Mouse (Mus musculus) CH12.LX (cell line): ENCODE measurements around the gene Scyl3. TPM values are rescaled to one million over a fixed set of nuclear protein-coding genes. Genes with fewer than 3 reads are reported as not detected.

Experiments used
- DNase-seq: peaks from one replicate; pipeline ENCODE4 v3.0.0-alpha.2; 2013; ENCODE audit errors: extremely low read depth
- H3K27ac ChIP-seq: 2 replicates; pipeline ENCODE4 v1.5.1; 2012; ENCODE audit warnings: low read depth, mild to moderate bottlenecking, control low read depth, moderate library complexity; ENCODE audit not compliant: insufficient read depth
- H3K27me3 ChIP-seq: replicated peaks from 2 replicates; pipeline ENCODE3; 2012; ENCODE audit warnings: inconsistent platforms
- H3K36me3 ChIP-seq, 2 experiments: replicated peaks in 1 of 2; 2 replicates each; pipeline versions ENCODE3 to v1.6.1; 2012; ENCODE audit warnings: inconsistent platforms in 1 of 2, low read length in 1 of 2, mild to moderate bottlenecking in 1 of 2, mixed read lengths in 1 of 2, moderate library complexity in 1 of 2; ENCODE audit not compliant: control insufficient read depth in 1 of 2, insufficient read depth in 1 of 2
- H3K4me1 ChIP-seq, 2 experiments: 2 replicates each; pipeline ENCODE4 v1.6.1; 2012; ENCODE audit warnings: inconsistent platforms in 1 of 2, moderate library complexity in 1 of 2; ENCODE audit not compliant: insufficient read depth in 2 of 2, control insufficient read depth in 1 of 2
- H3K4me2 ChIP-seq: 2 replicates; pipeline ENCODE4 v1.6.1; 2012; ENCODE audit warnings: low read depth, mild to moderate bottlenecking, control low read depth; ENCODE audit not compliant: poor library complexity, insufficient read depth, severe bottlenecking
- H3K4me3 ChIP-seq, 3 experiments: fragments of 150-350 bp in 1 of 3; sonication (generic) in 1 of 3; replicated peaks in 1 of 3; 2 replicates each; pipeline versions ENCODE3 to v1.5.1; 2011 to 2012; ENCODE audit warnings: low read depth in 2 of 3, low read length in 2 of 3, mild to moderate bottlenecking in 2 of 3, moderate library complexity in 2 of 3, control low read depth in 1 of 3, improper control_type of control experiment in 1 of 3, inconsistent platforms in 1 of 3, mixed read lengths in 1 of 3; ENCODE audit not compliant: poor library complexity in 1 of 3
- H3K79me2 ChIP-seq: replicated peaks from 2 replicates; pipeline ENCODE4 v1.6.1; 2012; ENCODE audit warnings: mild to moderate bottlenecking, moderate library complexity; ENCODE audit not compliant: control insufficient read depth, poor library complexity, insufficient read depth, severe bottlenecking; ENCODE audit errors: extremely low read depth
- H3K9ac ChIP-seq: 2 replicates; pipeline ENCODE4 v1.6.1; 2012; ENCODE audit warnings: low read depth, mild to moderate bottlenecking, control low read depth, moderate library complexity; ENCODE audit not compliant: insufficient read depth
- H3K9me3 ChIP-seq: replicated peaks from 2 replicates; pipeline ENCODE3; 2012; ENCODE audit warnings: low read length, inconsistent platforms, mixed read lengths
- BHLHE40 ChIP-seq: IDR thresholded peaks from 2 replicates; pipeline ENCODE4 v1.6.1; 2011; ENCODE audit warnings: mild to moderate bottlenecking, low read depth, low read length, improper control_type of control experiment
- CHD1 ChIP-seq: IDR thresholded peaks from 2 replicates; pipeline ENCODE4 v1.6.1; 2012; ENCODE audit warnings: low read depth, low read length, improper control_type of control experiment, inconsistent platforms
- E2F4 ChIP-seq: IDR thresholded peaks from 2 replicates; pipeline ENCODE4 v1.6.1; 2011; ENCODE audit warnings: low read depth, low read length, improper control_type of control experiment; ENCODE audit not compliant: insufficient replicate concordance
- ELF1 ChIP-seq: IDR thresholded peaks from 2 replicates; pipeline ENCODE4 v1.6.1; 2014; ENCODE audit warnings: low read depth, mild to moderate bottlenecking, inconsistent platforms, low read length, improper control_type of control experiment
- ETS1 ChIP-seq: conservative IDR thresholded peaks from 2 replicates; pipeline ENCODE4 v1.6.1; 2012; ENCODE audit warnings: low read depth, mild to moderate bottlenecking, inconsistent platforms, low read length, improper control_type of control experiment, moderate library complexity
- HCFC1 ChIP-seq: IDR thresholded peaks from 2 replicates; pipeline ENCODE4 v1.6.1; 2012; ENCODE audit warnings: low read depth, mild to moderate bottlenecking, inconsistent platforms, low read length, improper control_type of control experiment
- IRF4 ChIP-seq: IDR thresholded peaks from 2 replicates; pipeline ENCODE4 v1.6.1; 2014; ENCODE audit warnings: low read depth, mild to moderate bottlenecking, inconsistent platforms, low read length, improper control_type of control experiment
- MAX ChIP-seq: IDR thresholded peaks from 2 replicates; pipeline ENCODE4 v1.6.1; 2011; ENCODE audit warnings: low read length, improper control_type of control experiment
- MAZ ChIP-seq: IDR thresholded peaks from 2 replicates; pipeline ENCODE4 v1.6.1; 2012; ENCODE audit warnings: low read depth, mild to moderate bottlenecking, inconsistent platforms, low read length, improper control_type of control experiment, moderate library complexity
- NELFE ChIP-seq: IDR thresholded peaks from 2 replicates; pipeline ENCODE4 v1.6.1; 2011; ENCODE audit warnings: low read depth, low read length, improper control_type of control experiment
- PAX5 ChIP-seq: IDR thresholded peaks from 2 replicates; pipeline ENCODE4 v1.6.1; 2012; ENCODE audit warnings: low read length, inconsistent platforms, mixed read lengths
- POLR2A ChIP-seq: IDR thresholded peaks from 2 replicates; pipeline ENCODE4 v1.6.1; 2011; ENCODE audit warnings: low read depth, mild to moderate bottlenecking, improper control_type of control experiment, low read length
- POLR2AphosphoS2 ChIP-seq: IDR thresholded peaks from 2 replicates; pipeline ENCODE4 v1.6.1; 2011; ENCODE audit warnings: low read depth, low read length, improper control_type of control experiment
- RCOR1 ChIP-seq: conservative IDR thresholded peaks from 2 replicates; pipeline ENCODE4 v1.6.1; 2012; ENCODE audit warnings: low read depth, mild to moderate bottlenecking, inconsistent platforms, low read length, improper control_type of control experiment
- SMC3 ChIP-seq: IDR thresholded peaks from 2 replicates; pipeline ENCODE4 v1.6.1; 2011; ENCODE audit warnings: low read depth, low read length, improper control_type of control experiment
- TBP ChIP-seq: conservative IDR thresholded peaks from 2 replicates; pipeline ENCODE4 v1.6.1; 2011; ENCODE audit warnings: low read depth, low read length, improper control_type of control experiment
- ZC3H11A ChIP-seq: IDR thresholded peaks from 2 replicates; pipeline ENCODE4 v1.6.1; 2012; ENCODE audit warnings: low read depth, mild to moderate bottlenecking, inconsistent platforms, low read length, improper control_type of control experiment
- ZKSCAN1 ChIP-seq: IDR thresholded peaks from 2 replicates; pipeline ENCODE4 v1.6.1; 2012; ENCODE audit warnings: low read depth, inconsistent platforms, low read length, improper control_type of control experiment, borderline replicate concordance
- dilution Hi-C: fragments of 300-500 bp; cut with MboI; formaldehyde crosslinking; loops from 2 replicates; pipeline ENCODE4 v1.14.3; 2020; ENCODE audit warnings: low sequenced_read_pairs; ENCODE audit not compliant: extremely low pct_unique_long_range_greater_than_20kb, extremely low pct_ligation_motif_present
- in situ Hi-C: fragments of 300-500 bp; cut with MboI; formaldehyde crosslinking; loops from 3 replicates; pipeline ENCODE4 v1.14.3; 2019; ENCODE audit warnings: low sequenced_read_pairs, low pct_ligation_motif_present, low pct_unique_long_range_greater_than_20kb, mixed read lengths
- polyA plus RNA-seq: library from polyadenylated mRNA; unstranded; fragments of >175 nt; gene quantifications from 2 replicates; pipeline ENCODE4 v1.2.1, GENCODE M21; 2012; ENCODE audit warnings: low read depth; ENCODE audit not compliant: insufficient read length
- total RNA-seq, 2 experiments: library from RNA; depleted of rRNA; stranded (reverse); fragments of 300-350 nt in 1 of 2; fragments of >200 nt in 1 of 2; gene quantifications; 2 replicates each; pipeline ENCODE4 v1.2.3; 2012 to 2014

Scyl3 gene
- total and polyA plus RNA-seq, 3 experiments: 11.9 to 22.2 (median 16.1) TPM

- H3K4me3 ChIP-seq: no peak overlapping the region
- H3K4me1 ChIP-seq: peaks cover 2 to 8% of the 10 kb centered on the region in 2 experiments; a peak in 3 of 4 replicates
- no peak for DNase-seq
- H3K36me3 ChIP-seq: no peaks in the 10 kb centered on the region
- no peak overlapping the region for H3K9ac ChIP-seq
- in situ Hi-C loops: loop anchor here (5.0 kb wide), 1 partner anchor 78 kb away; no protein-coding TSS in a partner anchor
- H3K27ac ChIP-seq: no peak overlapping the region
- TF ChIP-seq IRF4 (no peak), ZKSCAN1 (no peak), BHLHE40 (no peak), ZC3H11A (no peak), HCFC1 (no peak), RCOR1 (no peak), NELFE (no peak), SMC3 (no peak), MAZ (no peak), E2F4 (no peak), POLR2A (no peak), ELF1 (no peak), TBP (no peak), POLR2AphosphoS2 (no peak), MAX (no peak)
- TF ChIP-seq, all 38 proteins: peak for 0
- no peaks in the 10 kb centered on the region for H3K79me2 ChIP-seq
- no peaks in the 10 kb centered on the region for H3K9me3 ChIP-seq
- H3K27me3 ChIP-seq: no peaks in the 10 kb centered on the region
- no peak overlapping the region for H3K4me2 ChIP-seq
- dilution Hi-C loops: no loop called here
These were observed 18.1 kb upstream of the Scyl3 start for GRCm38 (mm10) chr1:163910785-163911184.

DNA sequence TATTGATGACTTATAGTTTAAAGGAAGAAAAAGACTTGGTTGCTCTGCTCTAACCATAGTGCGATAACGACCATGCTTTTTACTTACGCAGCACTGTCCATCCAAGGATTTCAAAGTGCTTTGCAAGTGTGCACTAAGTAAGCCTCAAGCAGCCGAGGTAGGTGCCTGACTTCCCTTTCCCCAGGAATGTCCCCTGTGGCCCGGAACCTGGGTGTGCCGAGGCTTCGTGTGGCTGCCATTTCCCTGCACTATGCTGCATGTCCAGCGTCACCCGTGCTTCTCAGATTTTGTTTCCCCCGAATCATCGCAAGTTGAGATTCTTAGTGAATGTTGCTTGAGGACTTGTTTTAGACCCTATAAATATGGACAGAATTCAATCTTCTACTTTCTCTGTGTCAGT is 16.9 kb upstream of the Scyl3 start:
- in situ Hi-C loops (loop anchor here (5.0 kb wide), 1 partner anchor 80 kb away; no protein-coding TSS in a partner anchor), dilution Hi-C loops (no loop called here)

More for the DNA sequence above, 16.9 kb upstream of the Scyl3 start:
- DNase-seq: no peak
- Histone ChIP-seq H3K36me3 (no peaks in the 10 kb centered on the region), H3K79me2 (no peaks in the 10 kb centered on the region), H3K4me3 (no peak overlapping the region), H3K9me3 (no peaks in the 10 kb centered on the region), H3K9ac (no peak overlapping the region), H3K27me3 (no peaks in the 10 kb centered on the region), H3K4me1 (peaks cover 2 to 8% of the 10 kb centered on the region in 2 experiments; a peak in 3 of 4 replicates), H3K27ac (no peak overlapping the region), H3K4me2 (no peak overlapping the region)
- no peak for TF ChIP-seq ELF1
- no peak for TF ChIP-seq E2F4
- TF ChIP-seq HCFC1: no peak
- TF ChIP-seq POLR2A: no peak
- no peak for TF ChIP-seq MAX
- no peak for TF ChIP-seq RCOR1
- no peak for TF ChIP-seq TBP
- TF ChIP-seq ETS1: no peak
- no peak for TF ChIP-seq CHD1
- TF ChIP-seq PAX5: no peak
- no peak for TF ChIP-seq ZKSCAN1
